Mouse (Mus musculus): ENCODE measurements around the gene Foxi2.

DNA sequence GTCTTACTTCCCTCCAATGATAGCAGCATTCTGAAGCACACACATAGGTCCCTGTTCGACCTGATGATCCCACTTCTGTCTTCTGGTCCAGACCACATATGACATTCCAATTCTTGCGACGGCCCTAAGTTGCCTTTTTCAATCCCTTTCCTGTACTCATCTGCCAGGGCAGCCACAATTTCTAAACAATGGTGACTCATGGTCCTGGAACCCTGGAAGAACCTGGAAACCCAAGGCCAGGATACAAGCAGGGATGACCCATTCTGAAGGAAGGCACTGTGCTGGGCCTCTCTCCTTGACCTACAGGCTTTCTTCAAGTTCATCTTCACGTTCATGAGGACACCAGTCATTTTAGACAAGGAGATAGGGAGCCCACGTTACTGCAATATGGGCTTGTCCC is 31.8 kb upstream of the Foxi2 start:
- TF ChIP-seq CTCF (IDR thresholded peaks at IDR 0.05) (no peak), EP300 (IDR thresholded peaks at IDR 0.05; ENCODE audit: insufficient read depth, low read depth, low read length) (no peak)
